Mouse (Mus musculus): ENCODE results near the gene Slco3a1.
"Not testable (repeated sequence)": the region's sequence is repeated elsewhere in the genome, so short reads cannot be mapped to it uniquely, and the experiment has no call there.

Slco3a1 gene

DNA sequence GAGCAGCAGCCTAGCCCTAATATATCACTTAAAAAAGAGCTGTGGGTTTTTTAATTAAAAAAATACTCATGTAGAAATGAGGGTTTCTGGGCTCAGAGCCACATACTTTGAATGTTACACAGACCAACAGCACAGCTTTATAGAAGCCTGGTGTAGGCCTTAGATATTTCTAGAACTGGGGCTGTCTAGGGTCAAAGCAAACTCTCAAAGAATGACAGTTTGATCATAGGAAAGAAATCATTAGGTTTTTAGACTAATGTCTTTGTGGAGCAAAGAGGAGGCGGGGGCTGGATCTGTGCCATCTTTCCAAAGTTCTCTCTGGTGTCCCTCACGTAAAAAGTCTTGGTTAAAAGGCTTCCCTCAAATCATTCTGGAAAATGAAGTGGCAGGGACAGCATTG lies 121.6 kb downstream of the Slco3a1 start:
- no peak for DNase-seq (ENCODE audit: low spot score in 2 of 2)

DNA sequence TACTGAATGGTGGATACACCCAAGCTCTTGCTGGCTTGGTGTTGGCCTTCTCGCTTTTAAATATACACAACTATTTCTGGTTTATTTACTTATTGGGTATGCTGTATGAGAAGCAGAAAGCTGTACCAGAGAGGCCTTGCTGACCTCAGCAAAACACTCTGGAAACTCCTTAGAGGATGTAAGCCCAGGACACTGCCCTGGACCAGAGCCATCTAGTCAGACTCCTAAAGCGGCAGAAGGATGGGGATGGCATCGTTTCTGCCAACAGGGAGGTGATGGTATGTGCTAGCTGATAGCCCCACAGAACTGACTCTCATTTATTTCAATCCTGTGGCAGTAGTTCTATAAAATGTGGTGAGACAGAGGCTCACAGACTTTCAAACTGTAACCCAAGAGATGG lies 125.3 kb downstream of the Slco3a1 start:
- DNase-seq (ENCODE audit: low spot score in 2 of 2) = no peak

DNA sequence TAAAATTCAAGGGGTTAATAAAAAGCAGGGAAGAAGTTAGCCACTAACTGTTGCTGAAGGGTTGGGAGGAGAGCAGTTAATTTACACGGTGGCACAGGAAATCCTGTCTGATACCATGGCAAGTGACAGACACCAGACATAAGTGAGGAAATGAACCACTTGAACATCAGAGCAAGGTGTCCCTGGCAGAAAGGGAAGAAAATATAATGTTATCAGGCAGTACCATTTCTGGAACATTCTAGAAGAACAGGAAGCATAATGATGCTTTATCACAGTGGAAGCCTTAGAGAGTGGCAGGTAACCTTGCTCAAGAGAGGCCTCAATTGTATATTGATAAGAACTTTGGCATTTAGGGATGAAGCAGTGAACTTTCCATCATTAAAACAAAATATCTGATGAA lies 127.4 kb downstream of the Slco3a1 start:
- no peak for DNase-seq (ENCODE audit: low spot score in 2 of 2)

DNA sequence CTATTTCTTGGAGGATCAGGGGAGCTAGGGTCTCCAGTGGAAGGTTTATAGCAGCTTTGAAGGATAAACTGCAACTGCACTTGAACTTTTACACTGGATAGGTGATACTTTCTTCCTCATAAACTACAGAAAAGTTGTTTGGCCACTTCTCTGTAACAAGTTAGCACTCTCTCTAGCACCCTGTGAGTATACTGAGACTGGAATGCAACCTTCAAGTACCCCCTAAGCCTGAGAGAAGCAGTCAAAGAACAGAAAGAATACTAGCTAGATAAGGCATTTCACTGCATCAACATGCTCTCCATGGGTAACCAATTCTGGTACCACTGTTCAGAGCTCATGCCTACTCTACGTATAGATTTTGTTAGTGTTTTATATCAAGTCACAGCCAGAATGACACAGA lies 128.6 kb downstream of the Slco3a1 start:
- no peak for DNase-seq (ENCODE audit: low spot score in 2 of 2)

DNA sequence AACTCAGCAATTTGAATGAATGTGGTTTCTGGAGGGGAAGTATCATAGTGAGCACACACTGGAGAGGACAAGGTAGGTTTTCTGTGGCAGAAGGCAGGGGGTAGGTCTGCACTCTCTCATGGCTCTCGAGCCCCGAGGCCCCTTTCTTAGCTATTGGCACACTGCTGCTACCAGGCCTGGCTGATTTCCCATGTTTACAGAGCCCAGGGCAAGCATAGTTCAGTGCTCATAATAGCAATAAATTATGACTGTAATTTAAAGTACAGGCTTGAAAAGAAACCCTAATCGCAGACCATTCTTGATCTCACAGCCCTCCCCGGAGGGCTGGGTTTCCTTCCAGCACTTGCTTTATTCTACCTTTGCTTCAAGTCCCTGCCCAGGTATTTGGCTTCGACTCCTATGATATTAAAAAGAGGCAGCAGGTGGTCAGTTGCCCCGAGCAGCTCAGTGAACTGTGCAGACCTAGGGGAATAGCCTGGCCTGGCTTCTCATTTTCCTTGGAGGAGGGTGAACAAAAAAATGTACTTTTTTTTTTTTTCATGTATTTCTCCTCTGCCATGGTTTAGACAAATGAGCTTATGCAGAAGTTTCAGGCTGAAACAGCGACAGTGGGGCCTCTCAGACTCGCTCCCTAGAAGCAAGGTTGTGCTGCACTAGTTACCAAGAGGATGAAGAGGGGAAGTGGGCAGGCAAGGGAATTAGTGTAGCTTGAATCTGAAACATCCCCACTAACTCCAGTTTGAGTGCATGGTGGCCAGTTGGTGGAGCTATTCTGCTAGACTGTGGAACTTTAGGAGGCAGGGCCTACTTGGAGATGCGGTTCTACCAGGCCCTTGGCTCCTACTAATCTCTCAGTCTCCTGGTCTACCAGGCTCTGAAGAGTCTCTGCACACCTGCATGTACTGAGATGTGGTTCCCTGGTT lies 130.4 kb downstream of the Slco3a1 start:
- peak in 1 of 2 experiments; percentile 15 for DNase-seq (ENCODE audit: low spot score in 2 of 2)

DNA sequence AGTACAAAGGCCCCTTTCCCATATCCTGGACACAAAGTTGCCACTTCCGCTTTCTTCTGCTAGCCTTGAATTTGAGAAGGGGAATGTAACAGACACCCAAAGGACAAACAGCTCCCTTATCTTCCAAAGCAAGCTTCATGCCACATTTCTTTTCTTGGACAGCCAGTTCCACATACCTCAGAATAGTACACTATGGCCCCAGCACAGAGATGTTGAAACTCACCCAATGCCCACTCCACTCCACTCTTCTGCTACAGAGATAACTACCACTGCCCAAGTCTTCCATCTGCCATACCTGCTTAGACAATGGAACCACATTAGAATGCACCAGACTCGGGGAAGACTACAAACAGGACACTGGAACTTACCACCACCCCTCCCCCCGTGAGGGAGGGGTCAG lies 131.3 kb downstream of the Slco3a1 start:
- no peak for DNase-seq (ENCODE audit: low spot score in 2 of 2)

DNA sequence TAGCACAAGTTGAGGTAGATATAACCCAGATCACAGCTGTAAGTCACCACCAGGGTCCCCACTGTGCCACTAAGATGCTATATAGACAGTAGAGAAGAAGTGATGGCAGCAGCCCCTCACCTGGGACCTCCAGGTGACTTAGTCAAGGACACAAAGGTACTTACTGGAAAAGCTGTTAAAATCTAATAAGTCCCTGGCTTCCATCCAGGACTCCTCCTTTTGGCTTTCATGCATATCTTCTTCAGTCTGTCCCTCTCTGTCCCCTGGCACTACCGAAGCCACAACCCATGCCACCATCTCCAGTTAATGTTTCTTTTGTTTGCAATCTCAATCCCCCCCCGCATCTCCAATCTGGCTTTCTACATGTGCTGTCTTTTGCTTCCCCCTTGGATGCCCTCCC lies 131.8 kb downstream of the Slco3a1 start:
- no peak for DNase-seq (ENCODE audit: low spot score in 2 of 2)

DNA sequence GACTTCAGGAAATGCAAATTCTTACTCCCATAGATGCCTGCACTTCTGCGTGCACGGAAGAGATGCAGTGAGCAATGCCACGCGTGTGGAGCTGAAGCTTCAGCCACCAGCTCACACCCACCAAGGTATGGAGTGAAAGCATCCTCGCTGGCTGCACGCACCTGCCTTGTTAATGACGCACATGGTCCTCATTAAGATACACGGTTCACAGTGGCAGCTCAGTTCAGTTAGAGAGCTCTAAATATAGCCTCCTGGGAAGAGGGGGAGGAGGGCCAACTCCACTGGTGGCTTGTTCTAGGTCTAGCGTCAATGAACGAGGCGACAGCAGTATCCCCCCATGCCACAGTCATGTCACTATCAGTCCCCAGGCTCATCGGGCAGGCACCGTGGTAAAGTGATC lies 132.6 kb downstream of the Slco3a1 start:
- peak; percentile 34 to 38 for DNase-seq (ENCODE audit: low spot score in 2 of 2)

DNA sequence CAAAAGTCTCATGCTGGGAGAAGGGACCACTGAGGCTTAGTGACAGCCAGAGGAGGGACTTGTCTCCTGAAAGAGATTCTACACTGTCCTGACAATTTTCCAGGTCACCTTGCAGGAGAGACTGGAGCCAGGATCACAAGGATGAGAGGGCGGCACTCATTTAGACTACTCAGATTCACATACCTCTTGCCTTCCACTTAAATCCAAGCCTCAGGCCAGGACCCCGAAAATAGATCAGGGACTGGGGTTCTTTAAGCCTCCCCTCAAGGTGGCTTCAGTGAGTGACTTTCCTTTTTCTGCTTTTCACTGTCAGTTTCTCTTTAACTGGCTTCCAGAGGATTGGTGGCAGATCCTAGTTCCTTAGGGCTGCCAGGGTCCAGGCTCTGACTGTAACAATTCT lies 133.0 kb downstream of the Slco3a1 start:
- DNase-seq (ENCODE audit: low spot score in 2 of 2) = no peak

DNA sequence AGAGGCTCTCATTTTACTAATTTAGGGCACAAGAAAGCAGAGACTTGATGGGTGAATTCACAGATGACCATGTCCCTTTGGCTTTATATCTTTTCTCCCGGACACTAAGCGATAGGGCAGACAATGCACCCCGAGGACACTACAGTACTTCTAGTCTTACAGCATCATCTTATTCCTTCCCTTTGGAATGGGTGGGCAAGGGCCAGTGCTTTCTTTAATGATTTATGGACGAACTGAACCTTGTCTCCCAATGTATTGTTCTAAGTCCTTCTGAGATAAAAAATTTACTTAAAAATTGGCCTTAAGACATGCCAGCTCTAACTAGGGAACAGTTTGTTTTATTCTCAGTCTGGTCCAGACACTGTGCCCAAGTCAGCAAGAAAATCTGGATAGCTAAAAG lies 134.9 kb downstream of the Slco3a1 start:
- no peak for DNase-seq (ENCODE audit: low spot score in 2 of 2)

DNA sequence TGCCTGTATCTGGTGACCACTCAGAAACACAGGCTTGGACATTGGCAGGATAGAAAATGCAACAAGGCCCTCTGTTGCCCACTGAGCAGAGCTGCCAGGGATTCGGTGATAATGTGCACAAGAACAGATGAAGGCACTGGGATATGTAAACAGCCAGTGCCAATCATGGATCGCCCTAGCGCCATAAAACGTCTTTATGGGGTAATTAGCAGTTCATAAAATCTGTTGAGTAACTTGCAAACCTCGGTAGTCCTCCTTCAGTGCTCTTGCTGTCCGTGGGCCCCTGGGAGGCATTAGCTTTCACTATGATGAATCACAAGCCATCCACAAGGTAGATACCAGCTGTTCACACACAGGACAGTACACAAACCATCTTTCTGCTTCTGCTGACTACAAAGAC lies 137.6 kb downstream of the Slco3a1 start:
- no peak for DNase-seq (ENCODE audit: low spot score in 2 of 2)

DNA sequence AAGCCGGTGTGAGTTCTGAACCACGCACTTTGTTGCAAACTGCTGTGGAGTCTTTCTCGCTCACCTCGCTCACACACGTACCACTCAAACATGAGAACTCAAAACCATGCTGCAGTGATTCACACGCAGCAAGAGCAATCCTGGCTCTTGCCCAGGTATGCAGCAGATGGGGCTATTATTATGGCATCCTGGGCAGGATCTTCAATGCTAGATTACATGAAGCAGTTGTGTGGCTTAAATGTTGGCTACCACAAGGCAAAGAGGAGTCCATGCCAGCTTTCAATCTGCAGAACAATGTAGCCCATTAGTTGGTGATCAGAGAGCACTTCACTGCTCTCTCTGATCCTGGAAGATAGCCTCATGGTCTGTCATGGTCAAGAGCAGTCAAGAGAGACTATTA lies 139.3 kb downstream of the Slco3a1 start:
- DNase-seq (ENCODE audit: low spot score in 2 of 2) = no peak

DNA sequence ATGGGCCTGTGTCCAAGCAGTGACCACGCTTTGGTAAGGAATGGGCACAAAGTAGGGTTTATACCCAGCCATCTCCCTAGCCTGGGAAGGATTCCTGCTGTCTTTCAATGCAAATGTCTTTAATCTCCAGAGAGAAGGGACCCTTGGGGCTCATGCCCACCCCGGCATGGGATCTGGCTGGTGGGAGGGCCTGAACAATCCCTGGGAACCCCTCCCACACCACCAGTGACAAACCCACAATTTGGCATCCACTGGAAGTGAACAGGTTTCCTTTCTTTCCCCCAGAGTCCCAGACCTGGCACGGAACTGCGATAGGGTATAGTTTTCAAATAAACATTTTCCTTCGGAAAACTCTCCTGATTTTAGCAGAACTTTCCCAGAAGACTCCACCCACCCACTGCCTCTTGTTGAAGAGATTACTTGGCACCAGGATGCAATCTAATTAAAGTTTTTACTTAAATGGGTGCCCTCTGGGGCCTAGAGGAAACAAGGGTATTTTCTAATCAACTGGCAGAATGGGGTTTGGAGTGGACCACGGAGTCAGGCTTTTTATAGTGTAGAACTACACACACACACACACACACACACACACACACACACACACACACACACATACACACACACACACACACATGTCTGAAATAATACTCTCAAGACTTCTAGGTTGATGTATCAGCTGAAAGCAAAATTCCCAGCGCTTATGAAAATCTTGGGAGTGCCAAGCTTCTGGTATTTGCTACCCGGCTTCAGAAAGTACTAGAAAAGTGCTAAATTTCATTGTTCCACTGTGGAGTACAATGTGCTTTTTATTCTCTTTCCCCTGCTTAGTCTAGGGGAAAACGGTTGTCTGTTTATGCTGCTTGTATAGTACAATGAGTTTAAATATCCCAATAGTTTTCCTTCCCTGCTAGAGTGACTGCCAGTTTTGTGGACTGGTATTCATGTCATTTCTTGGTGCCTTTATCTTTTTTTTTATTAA lies 140.6 kb downstream of the Slco3a1 start:
- DNase-seq (ENCODE audit: low spot score in 2 of 2) = no peak

DNA sequence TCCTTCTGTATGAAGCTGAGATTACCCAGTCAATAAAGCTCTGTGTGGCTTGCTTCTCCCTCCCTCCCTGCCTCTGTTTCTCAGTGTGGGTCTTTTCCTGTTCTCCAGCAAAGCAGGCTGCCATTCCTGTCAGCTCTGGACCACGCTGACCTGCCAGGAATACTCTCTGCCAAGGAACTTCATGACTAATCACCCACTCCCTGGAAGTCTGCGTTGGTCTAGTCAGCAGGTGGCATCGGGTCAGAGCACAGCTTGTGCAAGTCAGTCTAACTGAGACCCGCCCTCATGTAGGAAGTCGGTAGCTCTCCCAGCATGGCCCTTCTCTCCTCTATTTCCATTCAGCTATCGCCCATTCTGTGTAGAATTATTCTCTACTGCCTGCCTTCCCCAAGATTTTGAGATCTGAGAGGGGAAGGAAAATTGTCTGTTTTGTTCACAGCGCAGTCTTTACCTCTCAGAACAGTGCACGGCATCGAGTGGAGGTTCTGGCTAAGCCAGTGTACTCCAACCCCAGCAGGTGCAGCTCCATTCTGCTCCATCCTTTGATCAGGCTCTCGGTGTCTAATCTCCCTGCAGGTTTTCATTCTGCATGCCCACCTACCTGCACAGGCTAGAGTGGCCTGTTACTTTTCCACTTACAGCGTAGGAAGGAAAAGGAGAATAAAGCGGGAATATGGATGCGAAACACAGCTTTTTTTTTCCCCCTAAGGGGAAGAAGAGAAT lies 145.8 kb downstream of the Slco3a1 start:
- DNase-seq (ENCODE audit: low spot score in 2 of 2) = no peak

DNA sequence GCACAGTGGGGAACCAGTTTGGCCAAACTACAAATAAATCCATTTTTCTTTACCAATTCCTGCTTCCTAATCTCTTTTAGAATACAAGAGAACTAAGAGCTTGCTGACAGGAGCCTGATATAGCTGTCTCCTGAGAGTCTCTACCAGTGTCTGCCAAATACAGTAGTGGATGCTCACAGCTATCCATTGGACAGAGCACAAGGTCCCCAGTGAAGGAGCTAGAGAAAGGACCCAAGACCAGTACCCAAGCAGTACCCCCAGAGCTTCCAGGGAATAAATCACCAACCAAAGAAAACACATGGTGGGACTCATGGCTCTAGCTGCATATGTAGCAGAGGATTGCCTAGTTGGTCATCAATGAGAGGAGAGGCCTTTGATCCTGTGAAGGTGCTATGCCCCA lies 146.7 kb downstream of the Slco3a1 start:
- not testable (repeated sequence) for DNase-seq (ENCODE audit: low spot score in 2 of 2)

DNA sequence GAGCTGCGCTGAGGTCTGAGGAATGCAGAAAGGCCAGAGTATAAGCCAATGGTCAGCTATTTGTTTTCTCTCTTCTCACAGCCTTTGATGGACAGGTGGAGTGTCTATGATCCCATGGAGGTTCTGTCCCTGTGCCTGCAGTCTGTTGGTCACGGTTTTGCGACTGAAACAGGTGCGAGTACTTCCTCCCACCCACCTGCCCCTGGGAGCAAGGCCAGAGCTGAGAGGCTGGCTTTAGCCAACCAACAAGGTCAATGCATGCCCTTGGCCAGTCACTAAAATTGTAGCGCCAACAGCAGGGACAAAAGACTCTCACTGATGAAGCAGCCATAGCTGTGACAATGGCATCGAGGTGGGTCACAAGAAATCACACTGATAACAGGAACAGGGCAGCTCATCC lies 154.9 kb downstream of the Slco3a1 start:
- DNase-seq (ENCODE audit: low spot score in 2 of 2) = no peak

DNA sequence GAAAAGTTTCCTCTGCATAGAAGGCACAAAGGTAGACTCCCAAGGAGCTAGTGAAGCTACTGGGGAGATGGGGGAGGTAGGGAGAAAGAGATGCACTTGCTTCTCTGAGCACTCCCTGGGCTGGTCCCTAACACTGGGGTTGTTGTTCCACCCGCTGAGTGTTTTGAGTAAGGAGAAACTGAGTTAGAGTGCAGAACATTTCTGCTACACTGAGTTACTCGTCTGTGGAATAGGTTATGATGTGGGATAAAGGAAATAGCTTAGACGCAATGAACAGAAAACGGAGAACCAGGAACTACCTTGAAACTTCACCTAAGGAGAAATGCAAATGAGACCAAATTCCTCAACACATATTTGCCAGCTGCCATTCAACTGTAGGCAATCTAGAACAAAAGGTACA lies 155.4 kb downstream of the Slco3a1 start:
- no peak for DNase-seq (ENCODE audit: low spot score in 2 of 2)

DNA sequence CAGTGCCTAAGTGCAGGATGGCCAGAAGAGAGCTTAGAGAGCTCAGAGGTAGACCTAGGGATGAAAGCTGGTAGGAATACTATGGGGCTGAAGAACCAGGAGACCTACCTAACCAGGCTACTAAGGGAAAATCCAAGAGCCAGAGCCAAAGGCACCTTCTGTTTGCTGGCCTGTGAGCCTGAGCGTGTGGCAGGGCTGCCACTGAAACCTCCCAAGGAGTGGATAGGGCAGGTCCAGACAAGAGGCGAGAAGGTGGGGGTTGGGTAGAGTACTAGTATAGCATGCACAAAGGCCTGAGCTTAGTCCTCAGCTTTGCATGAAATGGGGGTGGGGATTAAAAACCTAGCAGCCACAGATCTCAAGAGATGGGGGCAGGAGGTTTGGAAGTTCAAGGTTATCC lies 156.3 kb downstream of the Slco3a1 start:
- no peak for DNase-seq (ENCODE audit: low spot score in 2 of 2)

DNA sequence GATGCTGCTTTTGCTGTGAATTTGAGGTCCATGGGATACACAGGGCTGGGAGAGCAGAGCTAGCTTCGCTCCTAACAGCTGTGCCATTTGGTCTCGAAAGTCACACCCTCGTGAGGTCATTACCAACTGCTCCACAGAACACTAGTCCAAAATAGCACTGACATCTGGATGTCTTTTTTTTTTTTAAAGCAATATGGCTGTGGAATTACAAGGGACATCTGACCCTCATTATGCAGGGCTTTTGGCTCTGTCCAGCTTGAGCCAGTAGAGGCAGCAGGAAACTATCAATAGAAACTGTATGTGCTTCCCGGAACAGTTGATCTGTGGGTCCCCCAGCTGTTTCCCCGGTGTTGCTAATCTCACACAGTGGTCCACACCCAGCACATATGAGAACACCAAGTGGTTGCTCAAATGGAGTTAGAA lies 163.1 kb downstream of the Slco3a1 start:
- DNase-seq (ENCODE audit: low spot score in 2 of 2) = no peak

DNA sequence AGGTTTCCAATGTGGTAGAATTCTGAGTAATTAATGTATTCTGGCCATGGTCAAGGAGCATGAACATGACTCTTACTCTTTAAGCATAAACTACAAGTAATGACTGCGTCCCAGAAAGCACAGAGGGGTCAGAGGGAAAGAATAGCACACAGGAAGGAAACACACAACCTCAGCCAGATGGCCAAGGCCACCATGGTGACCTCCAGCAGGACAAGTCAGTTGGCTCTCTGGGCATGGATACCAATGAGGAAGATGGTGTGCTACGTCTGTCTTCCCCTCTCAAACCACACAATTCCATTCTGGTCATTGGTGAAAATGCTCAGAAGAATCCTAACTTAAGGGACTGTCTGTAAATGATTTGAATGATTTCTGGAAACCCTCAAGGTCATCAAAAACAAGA lies 165.0 kb downstream of the Slco3a1 start:
- DNase-seq (ENCODE audit: low spot score in 2 of 2) = no peak

DNA sequence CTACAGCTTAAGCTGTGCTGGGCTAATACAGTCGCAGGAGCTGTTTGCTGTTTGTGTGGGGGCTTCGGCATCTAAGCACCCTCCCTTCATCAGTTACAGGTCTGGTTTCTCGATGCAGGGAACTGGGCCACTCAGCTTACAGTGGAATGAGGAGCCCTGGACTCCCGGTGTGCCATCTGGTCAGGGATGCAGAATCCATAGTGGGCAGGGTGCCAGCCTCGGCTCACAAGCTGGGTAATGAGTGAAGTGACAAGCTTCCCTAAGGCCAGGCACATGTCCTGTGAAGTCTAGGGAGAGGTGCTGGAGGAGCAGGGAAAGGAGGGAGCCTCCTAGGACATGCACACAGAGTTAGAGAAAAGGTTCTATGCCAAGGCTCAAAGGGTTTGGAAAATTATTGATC lies 168.3 kb downstream of the Slco3a1 start:
- DNase-seq (ENCODE audit: low spot score in 2 of 2) = no peak

All from left cerebral cortex, adult 9 months (tissue).